ENCODE assay signal across 11 mouse cellular contexts in genomic region chr7:16699042-16699441, GRCm38 (mm10). TPM values are rescaled to one million over a fixed set of nuclear protein-coding genes. Genes with fewer than 3 reads are reported as not detected.
A peak's percentile ranks its signal among the peaks of the same experiment; 100 is the strongest.
DNase-seq lines count a peak whose midpoint lies in the region; TF ChIP-seq lines count a peak whose summit lies in the region.
"Had no signal": no experiment of that assay in that cellular context is flagged by ENCODE, and none has a peak within 500 bp of the region (broad histone marks: within the 10 kb centered on the region; RNA-seq: fewer than 3 reads in every experiment).

No protein-coding gene starts in this region.

- no peaks in the 10 kb centered on the region for H3K9me3 ChIP-seq in CH12.LX (replicated peaks; ENCODE audit: low read length)
- H3K9me3 ChIP-seq in midbrain, embryonic 10.5 days (replicated peaks), result no peaks in the 10 kb centered on the region
- H3K9me3 ChIP-seq: megakaryocyte, embryonic 14.5 days had no signal

- WGBS in liver, adult 2 months, result 57% methylated on average over 2 of the region's 2 CpGs
- WGBS in cerebellum, adult 2 months, result 53% methylated on average over 2 of the region's 2 CpGs
- 52% methylated on average over 2 of the region's 2 CpGs for WGBS in midbrain, embryonic 10.5 days

- dilution Hi-C loops in CH12.LX (cut with MboI; ENCODE audit: extremely low pct_ligation_motif_present, extremely low pct_unique_long_range_greater_than_20kb, low sequenced_read_pairs), result no loop called here

- DNase-seq in liver, adult 2 months (ENCODE audit: extremely low read depth, low read depth, low spot score), result peak; percentile 42
- DNase-seq in liver (no peak), CH12.LX (ENCODE audit: extremely low read depth) (peak; percentile 74), ZHBTc4 (ENCODE audit: low read depth, low spot score) (peak; percentile 84)
- DNase-seq in mesoderm, embryonic 11.5 days (ENCODE audit: low read depth, low spot score), result peak; percentile 19
- no peak for DNase-seq in cerebellum, adult 2 months
- no peak for DNase-seq in midbrain, embryonic 10.5 days (ENCODE audit: low spot score)
- no peak for DNase-seq in ovary, postnatal 36 days (ENCODE audit: low spot score)

- no peak overlapping the region for H3K4me2 ChIP-seq in CH12.LX (ENCODE audit: insufficient read depth, low read depth, poor library complexity, severe bottlenecking)

- no peak overlapping the region for H3K27ac ChIP-seq in liver, adult 2 months (replicated peaks; ENCODE audit: insufficient read depth, low read depth, low read length)
- H3K27ac ChIP-seq in CH12.LX (ENCODE audit: insufficient read depth, low read depth), result no peak overlapping the region
- H3K27ac ChIP-seq in cerebellum, adult 2 months (ENCODE audit: insufficient read depth, low read length), result no peak overlapping the region
- H3K27ac ChIP-seq in midbrain, embryonic 10.5 days (replicated peaks), result no peak overlapping the region

- H3K9ac ChIP-seq in liver, adult 2 months (ENCODE audit: low read depth, low read length), result no peak overlapping the region
- no peak overlapping the region for H3K9ac ChIP-seq in CH12.LX (ENCODE audit: insufficient read depth, low read depth)

- no peaks in the 10 kb centered on the region for H3K79me2 ChIP-seq in liver, adult 2 months (ENCODE audit: control insufficient read depth, insufficient read depth, low read length)
- no peaks in the 10 kb centered on the region for H3K79me2 ChIP-seq in CH12.LX (replicated peaks; ENCODE audit: control insufficient read depth, extremely low read depth, insufficient read depth, poor library complexity, severe bottlenecking)

- peak; percentile 61 for TF ChIP-seq CTCF in liver, adult 2 months (IDR thresholded peaks at IDR 0.05; ENCODE audit: low read depth, low read length)
- TF ChIP-seq CTCF in CH12.LX (conservative IDR thresholded peaks at IDR 0.05 in 1 of 2, IDR thresholded peaks at IDR 0.05 in 1 of 2; ENCODE audit: low read depth in 2 of 2, low read length in 2 of 2), result peak; percentile 71 to 88
- no peak for TF ChIP-seq CTCF in cerebellum, adult 2 months (IDR thresholded peaks at IDR 0.05; ENCODE audit: borderline replicate concordance, insufficient read depth, low read depth, low read length)

- H3K27me3 ChIP-seq in liver, adult 2 months (ENCODE audit: control insufficient read depth, insufficient read depth, low read length), result no peaks in the 10 kb centered on the region
- peaks cover 2% of the 10 kb centered on the region for H3K27me3 ChIP-seq in CH12.LX (replicated peaks)
- H3K27me3 ChIP-seq in cerebellum, adult 2 months (ENCODE audit: control insufficient read depth, insufficient read depth, low read length), result no peaks in the 10 kb centered on the region
- no peaks in the 10 kb centered on the region for H3K27me3 ChIP-seq in midbrain, embryonic 10.5 days (ENCODE audit: low read depth, poor library complexity, severe bottlenecking)

- H3K36me3 ChIP-seq in liver, adult 2 months (ENCODE audit: control insufficient read depth, insufficient read depth, low read length), result no peaks in the 10 kb centered on the region
- no peaks in the 10 kb centered on the region for H3K36me3 ChIP-seq in CH12.LX (replicated peaks in 1 of 2; ENCODE audit: control insufficient read depth in 1 of 2, insufficient read depth in 1 of 2, low read length in 1 of 2)
- no peaks in the 10 kb centered on the region for H3K36me3 ChIP-seq in midbrain, embryonic 10.5 days

- no peak for TF ChIP-seq POLR2A in liver, adult 2 months (IDR thresholded peaks at IDR 0.05; ENCODE audit: extremely low read depth, insufficient read depth, low read length)
- no peak for TF ChIP-seq POLR2A in CH12.LX (IDR thresholded peaks at IDR 0.05; ENCODE audit: low read depth, low read length)
- no peak for TF ChIP-seq POLR2A in cerebellum, adult 2 months (IDR thresholded peaks at IDR 0.05; ENCODE audit: borderline replicate concordance, insufficient read depth, low read length)

- in situ Hi-C loops in CH12.LX (cut with MboI; ENCODE audit: low pct_ligation_motif_present, low pct_unique_long_range_greater_than_20kb, low sequenced_read_pairs), result no loop called here

- no peak for TF ChIP-seq EP300 in CH12.LX (IDR thresholded peaks at IDR 0.05; ENCODE audit: low read length)

- H3K4me3 ChIP-seq in liver, adult 2 months (ENCODE audit: insufficient read depth, low read depth, low read length), result no peak overlapping the region
- no peak overlapping the region for H3K4me3 ChIP-seq in CH12.LX (replicated peaks in 1 of 3; ENCODE audit: low read depth in 2 of 3, low read length in 2 of 3, poor library complexity in 1 of 3)
- H3K4me3 ChIP-seq in cerebellum, adult 2 months (replicated peaks; ENCODE audit: insufficient read depth, low read depth, low read length), result no peak overlapping the region
- H3K4me3 ChIP-seq in midbrain, embryonic 10.5 days, result no peak overlapping the region
- H3K4me3 ChIP-seq: megakaryocyte, embryonic 14.5 days had no signal

- no peaks in the 10 kb centered on the region for H3K4me1 ChIP-seq in liver, adult 2 months (ENCODE audit: control insufficient read depth, insufficient read depth, low read length)
- H3K4me1 ChIP-seq in CH12.LX (ENCODE audit: control insufficient read depth in 1 of 2, insufficient read depth in 2 of 2), result peaks cover 0 to 4% of the 10 kb centered on the region in 2 experiments; a peak in 1 of 4 replicates
- H3K4me1 ChIP-seq in cerebellum, adult 2 months (ENCODE audit: control insufficient read depth, insufficient read depth, low read length), result no peaks in the 10 kb centered on the region
- H3K4me1 ChIP-seq in midbrain, embryonic 10.5 days, result no peaks in the 10 kb centered on the region
- H3K4me1 ChIP-seq: megakaryocyte, embryonic 14.5 days had no signal

- peak; percentile 71 for TF ChIP-seq RAD21 in CH12.LX (IDR thresholded peaks at IDR 0.05; ENCODE audit: low read depth, low read length)

TF ChIP-seq in CH12.LX, 34 proteins besides CTCF, POLR2A, EP300 and RAD21:
- no peak for TF ChIP-seq UBTF (IDR thresholded peaks at IDR 0.05; ENCODE audit: low read depth, low read length)
- TF ChIP-seq ELF1 (IDR thresholded peaks at IDR 0.05; ENCODE audit: low read depth, low read length), result peak; percentile 65
- TF ChIP-seq SMC3 (IDR thresholded peaks at IDR 0.05; ENCODE audit: low read depth, low read length), result peak; percentile 56
- TF ChIP-seq RCOR1 (conservative IDR thresholded peaks at IDR 0.05; ENCODE audit: low read depth, low read length), result no peak
- TF ChIP-seq MYC (IDR thresholded peaks at IDR 0.05; ENCODE audit: low read depth, low read length), result peak; percentile 94
- no peak for TF ChIP-seq JUN (IDR thresholded peaks at IDR 0.05; ENCODE audit: insufficient read depth, low read depth, low read length)
- TF ChIP-seq MAX (IDR thresholded peaks at IDR 0.05; ENCODE audit: low read length), result peak; percentile 52; the same call in 1 of the 2 replicates
- TF ChIP-seq MEF2A (IDR thresholded peaks at IDR 0.05; ENCODE audit: borderline replicate concordance, low read depth, low read length), result no peak
- no peak; the same call in 1 of the 2 replicates for TF ChIP-seq JUND (conservative IDR thresholded peaks at IDR 0.05; ENCODE audit: low read depth, low read length)
- no peak for TF ChIP-seq MAFK (IDR thresholded peaks at IDR 0.05; ENCODE audit: insufficient replicate concordance, low read length)
- no peak for TF ChIP-seq TBP (conservative IDR thresholded peaks at IDR 0.05; ENCODE audit: low read depth, low read length)
- peak; percentile 34; the same call in 1 of the 2 replicates for TF ChIP-seq SIN3A (IDR thresholded peaks at IDR 0.05; ENCODE audit: low read length)
- no peak for TF ChIP-seq GABPA (IDR thresholded peaks at IDR 0.05; ENCODE audit: insufficient replicate concordance, low read depth, low read length)
TF ChIP-seq in CH12.LX: peak in this region for 5.

RNA-seq across cellular contexts. Expression of gene Ceacam9, which starts 22.7 kb away (rescaled TPM):
- not detected in 2 replicates for total RNA-seq in liver, adult 2 months (2014; rRNA removed)
- not detected in 2 replicates for polyA plus RNA-seq in liver, adult 2 months (2012; rRNA removed)
- total RNA-seq in CH12.LX (2012; rRNA removed), result not detected in 2 replicates
- total RNA-seq in CH12.LX (2014; rRNA removed), result not detected in 2 replicates
- 0.21 TPM in 1 of 2 replicates, not detected in the other for polyA plus RNA-seq in CH12.LX (2012; ENCODE audit: insufficient read length, low read depth)
- polyA plus RNA-seq in cerebellum, adult 2 months (2012; rRNA removed), result not detected in 2 replicates
- polyA plus RNA-seq in midbrain, embryonic 10.5 days (2016; fragmentation: Nextera tagmentation; extraction: Ambion mirVana), result not detected in 2 replicates
- total RNA-seq: heart, adult 18-20 months had no signal
- polyA plus RNA-seq: large intestine, adult 2 months had no signal

RNA-seq across cellular contexts. Expression of gene Ceacam15, which starts 23.5 kb away (rescaled TPM):
- not detected in 2 replicates for total RNA-seq in liver, adult 2 months (2014; rRNA removed)
- not detected in 2 replicates for polyA plus RNA-seq in liver, adult 2 months (2012; rRNA removed)
- total RNA-seq in CH12.LX (2012; rRNA removed) (not detected in 2 replicates), CH12.LX (2014; rRNA removed) (not detected in 2 replicates)
- not detected in 2 replicates for polyA plus RNA-seq in CH12.LX (2012; ENCODE audit: insufficient read length, low read depth)
- 0.08 TPM in 1 of 2 replicates, not detected in the other for polyA plus RNA-seq in cerebellum, adult 2 months (2012; rRNA removed)
- polyA plus RNA-seq in midbrain, embryonic 10.5 days (2016; fragmentation: Nextera tagmentation; extraction: Ambion mirVana), result 0.10 TPM in 1 of 2 replicates, not detected in the other
- total RNA-seq: heart, adult 18-20 months had no signal
- polyA plus RNA-seq: large intestine, adult 2 months had no signal

RNA-seq across cellular contexts. Expression of gene Ap2s1, which starts 39.2 kb away (rescaled TPM):
- total RNA-seq in liver, adult 2 months (2014; rRNA removed), result 116 and 134 TPM in 2 replicates
- 171 and 195 TPM in 2 replicates for polyA plus RNA-seq in liver, adult 2 months (2012; rRNA removed)
- total RNA-seq in CH12.LX (2012; rRNA removed) (232 and 234 TPM in 2 replicates), CH12.LX (2014; rRNA removed) (202 and 213 TPM in 2 replicates)
- polyA plus RNA-seq in CH12.LX (2012; ENCODE audit: insufficient read length, low read depth), result 167 and 180 TPM in 2 replicates
- polyA plus RNA-seq in cerebellum, adult 2 months (2012; rRNA removed), result 424 and 454 TPM in 2 replicates
- 278 and 281 TPM in 2 replicates for polyA plus RNA-seq in midbrain, embryonic 10.5 days (2016; fragmentation: Nextera tagmentation; extraction: Ambion mirVana)

Comparison
In these comparisons a context has a peak if more than half of its experiments do, and no peak if none do; other contexts are left out.
1. DNase-seq: peak in liver, adult 2 months (single experiment), CH12.LX (single experiment), ZHBTc4 (single experiment) and mesoderm, embryonic 11.5 days (single experiment); none in liver (single experiment), cerebellum, adult 2 months (0 of 2), midbrain, embryonic 10.5 days (single experiment) and ovary, postnatal 36 days (single experiment).